Mouse (Mus musculus) left cerebral cortex, postnatal 4 days (tissue): ENCODE data around the gene Celsr2. TPM values are rescaled to one million over a fixed set of nuclear protein-coding genes. Genes with fewer than 3 reads are reported as not detected.
A peak's percentile ranks its signal among the peaks of the same experiment; 100 is the strongest.

ENCODE experiments used
- DNase-seq: peaks from one replicate; pipeline ENCODE4 v3.0.0-alpha.2; 2022
- intact Hi-C: fragments of 180-260 bp; cut with DNase I; formaldehyde crosslinking; loops from one replicate; pipeline ENCODE4 v1.15.1; 2025
- total RNA-seq, 2 experiments: library from RNA; stranded (reverse); gene quantifications; 2 replicates each; pipeline ENCODE4 v1.2.3; 2021

Celsr2 gene
- total RNA-seq, 2 experiments from 2014 or later, result 136 to 149 TPM

DNA sequence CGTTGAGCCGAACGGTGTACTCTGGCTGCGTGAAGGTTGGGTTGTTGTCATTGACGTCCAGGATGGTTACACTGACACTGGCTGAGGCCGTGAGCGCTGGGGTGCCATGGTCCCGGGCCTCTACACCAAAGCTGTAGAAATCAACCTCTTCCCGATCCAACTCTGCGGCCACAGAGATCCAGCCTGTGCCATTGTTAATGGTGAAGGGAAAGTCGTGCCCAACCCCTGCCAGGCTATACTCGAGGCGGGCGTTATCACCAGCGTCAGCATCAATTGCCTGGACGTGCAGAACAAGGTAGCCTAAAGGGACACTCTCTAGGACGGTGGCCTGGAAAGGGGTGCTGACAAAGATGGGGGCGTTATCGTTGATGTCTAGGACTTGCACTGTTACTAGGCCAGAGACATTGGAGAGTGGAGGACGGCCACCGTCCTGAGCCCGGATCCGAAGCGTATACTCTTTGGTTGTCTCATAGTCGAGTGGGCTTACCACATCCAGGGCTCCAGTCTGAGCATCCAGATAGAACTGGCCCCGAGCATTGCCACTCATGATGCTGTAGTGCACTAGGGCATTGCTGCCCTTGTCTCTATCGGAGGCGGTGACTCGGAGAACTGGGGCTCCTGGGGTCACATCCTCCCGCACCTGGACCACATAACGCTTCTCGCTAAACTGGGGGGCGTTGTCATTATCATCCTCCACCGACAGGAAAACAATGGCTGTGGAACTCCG, 1.6 kb downstream of the Celsr2 start:
- no peak for DNase-seq
- intact Hi-C loops, result no loop called here

DNA sequence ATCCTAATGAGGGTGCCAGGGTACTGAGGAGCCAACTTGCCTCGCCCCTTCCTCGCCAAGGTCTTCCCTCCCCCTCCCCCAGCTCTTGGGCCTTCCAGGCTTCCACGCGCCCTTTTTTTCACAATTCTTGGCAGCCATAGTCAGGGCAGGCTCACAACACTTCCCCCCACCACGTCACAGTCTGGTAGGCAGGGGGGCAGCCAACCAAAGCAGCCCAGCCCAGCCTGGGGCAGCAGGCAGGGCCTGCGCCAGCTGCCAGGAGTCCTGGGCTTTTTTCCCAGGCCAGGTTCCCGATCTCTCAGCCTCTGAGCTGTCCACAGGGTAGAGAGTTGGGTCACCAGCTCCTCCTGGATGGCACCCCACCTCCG, 3.6 kb downstream of the Celsr2 start:
- DNase-seq, result peak; percentile 94
- intact Hi-C loops, result no loop called here

DNA sequence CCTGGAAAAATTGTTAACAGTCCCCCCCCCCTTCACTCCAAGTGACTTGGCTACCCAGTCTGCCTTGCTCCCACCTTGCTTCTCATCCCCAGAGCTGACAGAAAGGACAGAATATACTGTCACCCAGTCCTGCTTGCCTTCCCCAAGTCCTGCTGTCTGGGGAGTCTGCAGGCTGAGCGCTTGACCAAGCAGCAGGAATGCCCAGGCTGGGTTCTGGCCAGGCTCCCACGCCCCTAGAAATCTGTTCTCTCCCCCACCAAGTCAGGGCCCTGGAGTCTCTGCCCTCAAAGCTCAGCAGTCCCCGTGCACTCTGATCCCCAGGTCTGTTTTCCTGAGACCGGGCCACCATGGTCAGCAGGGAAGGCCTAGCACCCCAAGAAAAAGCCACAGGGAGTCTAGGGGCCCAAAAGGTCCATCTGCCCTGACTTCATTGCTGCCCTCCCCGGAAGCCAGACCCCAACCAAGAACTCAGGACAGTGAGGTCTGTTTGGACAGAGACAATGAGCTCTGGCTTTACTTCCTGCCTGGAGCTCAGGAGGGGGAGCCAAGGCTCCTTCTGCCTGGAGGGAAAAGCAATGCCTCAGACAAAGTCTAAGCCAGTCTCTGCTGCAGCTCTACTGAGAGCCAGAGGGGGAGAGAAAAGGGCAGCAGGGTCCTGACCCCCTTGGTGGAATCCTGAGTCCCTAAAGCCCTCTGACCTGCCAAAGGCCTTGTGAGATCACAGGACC, 4.2 kb downstream of the Celsr2 start:
- peak; percentile 58 for DNase-seq
- intact Hi-C loops, result no loop called here

DNA sequence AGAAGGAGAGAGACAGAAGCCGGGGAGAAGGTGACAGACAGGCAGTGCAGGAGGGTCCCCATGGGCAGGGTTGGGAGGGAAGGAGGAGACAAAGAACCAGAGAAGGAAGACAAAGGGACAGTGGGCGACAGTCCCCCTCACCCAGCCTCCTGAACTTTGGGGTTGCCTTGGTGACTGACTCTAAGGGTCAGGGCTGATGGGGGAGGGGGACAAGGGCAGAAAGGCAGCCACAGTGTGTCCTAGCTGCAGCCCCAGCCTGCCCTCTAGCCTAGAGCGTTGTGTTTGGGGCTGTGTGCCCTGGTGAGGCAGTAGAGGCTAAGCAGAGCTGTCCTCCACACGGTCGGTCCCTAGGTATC, 5.0 kb downstream of the Celsr2 start:
- DNase-seq, result no peak
- intact Hi-C loops, result no loop called here

DNA sequence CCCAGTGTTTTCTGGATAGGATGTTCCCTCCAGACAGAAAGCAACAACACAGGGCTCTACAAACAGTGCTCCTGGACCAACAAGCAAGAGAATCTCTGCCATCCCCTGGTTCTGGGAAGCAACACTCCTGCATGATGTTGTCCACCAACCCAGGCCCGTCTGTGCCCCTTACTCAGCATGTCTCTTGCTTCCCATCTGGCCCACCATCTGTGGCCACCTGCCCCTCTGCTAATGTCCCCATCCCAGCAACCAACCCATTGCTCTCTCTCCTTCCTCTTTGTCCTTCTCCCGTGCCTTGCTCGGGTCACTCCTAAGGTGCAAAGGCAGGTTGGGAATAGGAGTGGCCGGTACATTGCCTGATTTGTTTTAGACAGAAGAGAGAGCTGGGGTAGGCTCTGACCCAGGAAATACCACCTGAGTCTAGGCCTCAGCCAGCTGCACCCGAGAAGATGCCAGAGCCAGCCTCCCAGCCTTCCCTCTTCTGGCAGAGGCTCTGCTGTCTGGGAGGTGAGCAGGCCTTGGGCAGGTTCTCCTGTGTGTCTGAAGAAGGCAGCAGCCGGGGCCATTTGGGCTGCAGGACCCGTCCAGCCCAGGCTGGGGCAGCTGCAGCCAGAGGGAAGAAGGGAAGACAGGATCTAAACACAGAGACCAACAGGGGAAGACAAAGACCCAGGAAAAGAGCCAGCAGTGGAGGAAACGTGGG, 5.5 kb downstream of the Celsr2 start:
- DNase-seq, result peak; percentile 82
- intact Hi-C loops, result no loop called here

DNA sequence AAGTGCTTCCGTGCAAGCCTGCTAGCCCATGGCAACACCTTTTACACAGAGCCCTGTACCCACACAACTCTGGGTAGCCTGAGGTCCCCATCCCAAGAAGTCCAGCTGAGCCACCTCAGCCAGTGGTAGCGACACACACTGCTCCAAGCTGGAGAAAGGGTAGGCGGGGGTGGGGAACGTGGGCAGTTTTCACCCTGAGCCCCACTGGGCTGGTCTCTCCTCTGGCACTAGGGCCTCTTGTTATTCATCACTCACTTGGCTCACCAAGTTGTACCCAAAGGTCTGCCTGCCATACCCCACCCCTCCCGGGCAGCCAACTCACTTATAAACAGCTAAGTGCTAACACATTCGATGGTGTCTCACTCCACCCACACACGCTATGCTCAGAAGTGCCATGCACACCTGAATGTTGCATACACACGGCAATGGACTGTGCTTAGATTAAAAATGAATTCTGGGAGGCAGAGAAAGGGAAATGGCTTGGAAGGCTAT, 6.8 kb downstream of the Celsr2 start:
- DNase-seq, result no peak
- intact Hi-C loops, result no loop called here

DNA sequence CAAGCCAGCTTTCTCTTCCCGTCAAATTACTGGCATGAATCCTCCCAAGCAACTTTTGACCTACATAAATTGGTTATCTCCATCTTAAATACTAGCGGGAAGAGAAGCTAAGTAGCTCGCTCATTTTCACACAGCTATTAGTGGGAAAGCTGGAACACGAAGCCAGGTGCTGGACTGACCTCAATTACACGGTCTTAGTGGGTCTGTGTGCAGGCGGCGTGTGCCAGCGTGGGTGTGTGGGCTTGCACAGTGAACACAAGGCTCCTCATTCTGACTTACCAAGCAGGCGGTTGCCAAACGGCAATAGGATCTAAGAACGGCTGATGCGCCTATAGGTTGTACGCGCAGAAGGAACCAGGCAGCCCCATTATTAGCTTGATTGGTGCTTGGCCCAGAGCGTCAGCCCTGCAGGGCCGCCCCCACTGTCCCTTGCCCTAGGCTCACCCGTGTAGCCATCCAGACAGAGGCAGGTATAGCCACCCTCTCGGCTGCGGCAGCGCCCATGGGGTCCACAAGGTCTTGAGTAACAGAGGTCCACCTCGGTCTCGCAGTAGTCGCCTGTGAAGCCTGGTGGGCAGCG, 9.0 kb downstream of the Celsr2 start:
- intact Hi-C loops, result no loop called here
- peak; percentile 29 for DNase-seq

DNA sequence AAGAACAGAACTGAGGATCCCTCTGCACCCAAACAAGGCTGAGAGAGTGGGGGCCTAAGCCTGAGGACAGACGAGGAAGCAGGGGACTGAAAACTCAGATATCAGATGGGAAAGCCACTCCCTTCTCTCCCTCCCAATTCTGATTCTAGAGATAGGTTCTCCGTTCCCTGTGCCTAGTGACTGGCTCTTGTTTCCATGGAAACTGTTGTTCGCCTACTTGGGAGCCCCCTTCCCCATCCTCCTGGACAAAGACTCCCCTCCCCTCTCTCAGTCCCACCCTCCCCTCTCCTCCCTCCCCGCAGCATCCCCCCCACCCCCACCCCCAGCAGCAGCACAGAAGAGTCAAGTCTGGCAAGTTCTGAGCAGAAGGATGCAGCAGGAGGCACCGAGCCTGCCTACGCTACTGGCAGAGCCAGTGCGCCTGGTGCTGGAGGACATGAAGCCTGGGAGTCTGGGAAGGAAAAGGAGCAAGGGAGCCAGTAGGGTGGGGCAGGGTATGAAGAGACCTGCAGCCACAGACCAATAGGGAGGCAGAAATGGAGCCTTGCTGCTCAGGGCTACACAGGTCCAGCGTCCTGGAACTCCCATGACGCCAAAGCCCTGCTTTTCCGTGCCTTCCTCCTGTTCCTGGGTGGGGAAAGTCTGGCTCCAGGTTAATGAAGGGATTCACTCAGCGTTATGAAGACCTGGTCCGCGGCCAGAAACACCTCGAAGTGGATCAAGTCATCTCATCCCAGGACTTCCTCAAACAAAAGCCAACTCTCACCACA, 9.6 kb downstream of the Celsr2 start:
- intact Hi-C loops, result no loop called here
- peak; percentile 62 for DNase-seq

DNA sequence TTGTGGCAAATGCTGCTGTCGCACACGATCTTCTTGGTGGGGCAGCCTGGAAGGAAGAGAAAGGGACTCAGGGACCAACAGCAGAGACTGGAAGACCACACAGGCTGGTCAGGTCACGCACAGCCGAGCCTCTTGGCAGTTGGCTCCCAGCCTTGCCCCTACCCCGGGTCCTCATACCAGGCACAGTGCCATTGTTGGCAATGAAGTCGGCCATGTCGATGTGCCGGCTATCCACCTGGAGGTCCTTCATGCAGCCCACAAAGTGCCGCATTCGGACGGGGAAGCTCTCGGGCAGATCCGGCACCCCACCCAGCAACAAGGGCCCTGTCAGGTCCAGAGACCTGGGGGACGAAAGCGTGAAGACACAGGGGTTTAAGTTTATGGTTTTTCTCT, 12.8 kb downstream of the Celsr2 start:
- DNase-seq, result peak; percentile 88
- intact Hi-C loops, result loop anchor here (5.0 kb wide), 1 partner anchor 150 kb away; no protein-coding TSS in a partner anchor

DNA sequence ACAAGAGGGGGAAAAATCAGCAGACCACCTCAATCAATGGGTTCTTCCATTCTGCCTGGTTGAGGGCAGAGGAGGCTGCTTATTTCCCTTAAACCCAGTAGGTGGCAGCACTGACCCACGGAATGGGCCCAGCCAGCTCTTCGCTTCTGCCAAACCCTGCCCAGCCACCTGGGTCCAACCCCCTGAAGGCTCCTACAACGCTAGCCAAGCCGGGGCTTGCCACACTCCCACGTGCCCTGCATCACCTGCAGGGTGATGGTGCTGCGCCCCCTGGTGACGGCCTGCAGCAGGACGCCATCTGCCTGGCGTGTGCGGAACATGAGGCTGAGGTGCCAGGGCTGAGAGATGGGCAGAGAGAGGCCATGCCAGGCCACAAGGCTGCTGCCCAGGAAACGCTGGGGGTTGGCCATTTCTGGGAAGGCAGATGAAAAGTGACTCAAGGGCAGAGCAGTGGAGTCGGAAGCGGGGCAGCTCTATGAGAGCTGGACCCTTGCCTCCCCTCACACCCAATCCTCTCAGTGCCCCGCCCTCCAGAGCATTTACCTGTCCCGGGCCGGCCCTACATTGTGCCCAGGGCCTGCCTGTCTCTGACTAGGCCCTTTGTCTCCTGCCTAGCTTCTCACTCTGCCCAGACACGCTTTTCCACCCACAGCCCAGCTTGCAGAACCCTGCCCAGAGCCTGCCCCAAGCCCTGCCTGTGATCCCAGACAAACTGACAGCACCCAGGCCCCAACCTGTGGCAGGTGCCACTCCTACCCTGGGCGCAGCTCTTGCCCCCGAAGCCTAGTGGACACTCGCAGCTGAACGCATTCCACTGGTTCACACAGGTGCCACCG, 13.4 kb downstream of the Celsr2 start:
- intact Hi-C loops, result loop anchor here (5.0 kb wide), 1 partner anchor 150 kb away; no protein-coding TSS in a partner anchor
- peak; percentile 98 for DNase-seq

DNA sequence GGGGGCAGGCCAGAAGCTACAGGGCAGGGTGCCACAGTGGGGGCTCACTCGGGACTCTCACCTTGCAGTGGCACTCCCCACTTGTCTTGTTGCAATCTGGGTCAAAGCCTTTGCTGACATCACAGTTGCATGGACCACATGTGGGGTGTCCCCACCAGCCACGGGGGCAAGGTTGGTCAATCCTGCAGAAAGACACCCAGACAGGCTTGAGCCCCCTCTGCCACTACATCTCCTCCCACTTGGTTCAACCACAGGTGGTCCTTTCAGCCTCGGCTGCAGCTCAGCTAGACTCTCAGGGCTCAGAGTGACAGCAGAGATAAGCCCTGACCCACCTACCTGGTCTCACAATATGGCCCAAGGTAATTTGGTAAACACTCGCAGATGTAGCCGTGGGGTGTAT, 14.9 kb downstream of the Celsr2 start:
- DNase-seq, result peak; percentile 17
- intact Hi-C loops, result loop anchor here (5.0 kb wide), 1 partner anchor 152 kb away; no protein-coding TSS in a partner anchor

- intact Hi-C loops, result no loop called here
- DNase-seq, result peak; percentile 32
These were observed 17.1 kb downstream of the Celsr2 start for GRCm38 (mm10) chr3:108398281-108398680.

- intact Hi-C loops, result no loop called here
These were observed 22.6 kb downstream of the Celsr2 start for GRCm38 (mm10) chr3:108392793-108393192.

DNA sequence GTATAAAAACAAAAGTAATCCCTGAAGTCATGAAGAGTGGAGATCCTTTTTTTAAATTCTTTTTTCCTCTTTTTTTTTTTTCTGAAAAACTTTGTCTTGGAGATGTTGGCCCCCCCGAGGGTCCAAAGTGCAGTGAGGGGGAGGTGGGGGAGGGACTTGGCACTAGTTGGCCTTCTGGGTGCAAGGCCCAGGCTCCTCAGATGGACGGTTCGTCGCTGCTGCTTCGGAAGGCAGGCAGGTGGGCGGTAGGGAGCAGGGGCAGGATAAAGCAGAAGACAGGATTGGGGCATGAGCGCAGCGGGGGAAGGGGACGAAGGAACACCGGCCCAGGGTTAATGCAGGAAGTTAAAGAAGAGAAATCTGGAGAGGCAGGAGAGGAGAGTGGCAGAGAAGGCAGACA, 23.1 kb downstream of the Celsr2 start:
- DNase-seq, result peak; percentile 21
- intact Hi-C loops, result no loop called here

More at GRCm38 (mm10) chr3:108392793-108393192, 22.6 kb downstream of the Celsr2 start:
- no peak for DNase-seq

- peak; percentile 96 for DNase-seq
- intact Hi-C loops, result loop anchor here (2.0 to 10.0 kb wide), 2 partner anchors 104 to 224 kb away; partner anchors contain the start of gene Sort1
These were observed 26.2 kb downstream of the Celsr2 start for GRCm38 (mm10) chr3:108389111-108389545.

DNA sequence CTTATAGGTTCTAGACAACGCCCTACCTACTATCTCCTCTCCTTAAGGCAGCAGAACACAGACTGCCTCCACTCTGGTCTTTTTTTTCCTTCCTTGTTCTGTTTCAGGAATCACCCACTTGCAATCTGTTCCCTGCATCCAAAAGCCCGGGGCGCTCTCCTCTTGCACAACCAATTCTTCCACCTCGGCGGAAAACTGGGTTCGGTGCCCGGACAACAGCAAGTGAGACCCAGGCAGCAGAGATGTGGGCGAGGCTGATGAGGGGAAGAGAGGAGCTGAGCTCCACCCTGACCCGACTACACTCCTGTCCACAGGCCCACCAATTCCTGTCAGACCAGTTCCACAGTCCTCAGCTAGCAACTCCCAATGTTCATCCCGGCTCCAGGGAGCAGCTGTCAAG, 29.2 kb downstream of the Celsr2 start:
- peak; percentile 21 for DNase-seq
- intact Hi-C loops, result loop anchor here (10.0 kb wide), 1 partner anchor 221 kb away; no protein-coding TSS in a partner anchor

DNA sequence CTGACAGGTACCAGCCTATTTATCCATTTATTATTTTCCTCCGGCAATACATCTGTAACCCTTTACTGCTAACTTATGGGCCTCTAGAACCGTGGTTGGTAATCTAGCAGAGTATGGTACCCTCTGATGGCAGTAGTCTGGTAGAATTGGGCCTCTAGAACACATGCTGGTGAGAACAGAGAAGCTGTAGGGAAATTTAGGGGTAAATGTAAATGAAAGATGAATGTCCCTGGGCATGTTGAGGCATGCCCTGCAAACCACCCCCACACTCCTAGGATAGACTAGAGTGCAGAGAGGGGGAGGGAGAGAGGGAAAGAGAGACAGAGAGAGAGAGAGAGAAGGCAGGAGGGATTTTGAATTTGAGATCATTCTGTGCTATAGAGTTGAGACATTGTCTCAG, 30.9 kb downstream of the Celsr2 start:
- intact Hi-C loops, result loop anchor here (10.0 kb wide), 1 partner anchor 220 kb away; no protein-coding TSS in a partner anchor
- DNase-seq, result no peak

- intact Hi-C loops, result loop anchor here (10.0 kb wide), 1 partner anchor 219 kb away; no protein-coding TSS in a partner anchor
These were observed 31.6 kb downstream of the Celsr2 start, which contains the start of gene Psrc1 for GRCm38 (mm10) chr3:108383485-108384354. TSS of gene Psrc1 (plus strand) at chr3:108383839.

More at GRCm38 (mm10) chr3:108383485-108384354, 31.6 kb downstream of the Celsr2 start, which contains the start of gene Psrc1:
- DNase-seq, result peak; percentile 90
